Mouse (Mus musculus): ENCODE measurements around the gene Grifin.

Grifin gene

DNA sequence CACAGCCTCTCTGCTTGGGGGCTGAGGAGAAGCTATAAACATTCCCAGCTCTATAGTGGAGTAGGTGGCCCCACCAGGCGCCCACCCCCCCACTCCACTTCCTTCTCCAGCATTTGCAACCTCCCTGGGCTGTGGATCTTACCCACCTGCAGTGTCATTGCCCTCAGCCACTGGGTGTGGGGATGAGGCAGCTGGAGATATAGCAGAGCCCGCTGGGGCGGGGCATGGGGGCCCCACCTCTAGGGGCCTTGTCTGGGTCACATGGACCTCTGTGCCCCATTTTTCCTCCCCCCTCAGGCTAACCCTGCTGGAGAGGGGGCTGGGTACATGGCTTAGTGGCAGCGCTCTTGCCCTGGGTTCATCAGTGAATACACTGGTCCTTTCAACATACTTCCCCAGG, at the start of gene Grifin:
Grifin (minus strand) TSS at position 176 of the 400 bp plus-strand sequence.
- DNase-seq (ENCODE audit: low spot score), result no peak

GRCm38 (mm10) chr5:140614141-140614540, 49.3 kb upstream of the Grifin start:
- DNase-seq (ENCODE audit: low spot score), result no peak

GRCm38 (mm10) chr5:140612191-140612590, 47.3 kb upstream of the Grifin start:
- DNase-seq (ENCODE audit: low spot score), result no peak

DNA sequence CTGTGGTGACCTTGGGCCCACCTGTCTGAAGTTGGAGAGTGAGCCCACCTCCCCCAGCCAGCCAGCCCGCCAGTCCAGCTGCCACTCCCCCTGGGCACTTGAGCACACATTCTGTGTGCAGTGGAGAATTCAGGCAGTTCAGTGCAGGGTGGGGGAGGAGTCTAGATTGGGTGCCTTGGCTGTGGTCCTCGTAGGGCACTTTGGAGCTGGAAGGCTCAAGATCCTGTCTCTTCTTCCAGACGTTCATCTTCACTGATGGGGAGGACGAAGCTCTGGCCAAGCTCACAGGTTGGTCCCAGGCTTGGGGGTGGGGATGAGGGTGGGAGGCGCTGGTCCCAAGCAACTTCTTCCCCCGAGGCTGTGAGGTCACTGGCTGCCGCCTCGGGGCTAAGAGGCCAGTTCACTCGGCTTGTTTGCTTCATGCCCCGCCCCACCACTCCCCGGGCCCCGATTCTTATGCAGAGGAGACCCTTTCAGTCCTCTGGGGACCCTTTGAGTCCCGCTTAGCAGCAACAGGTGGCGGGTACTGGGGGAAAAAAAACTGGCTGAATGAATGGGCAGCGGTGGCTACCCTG, 46.8 kb upstream of the Grifin start:
- no peak for DNase-seq (ENCODE audit: low spot score)

- DNase-seq (ENCODE audit: low spot score), result no peak
Measured at GRCm38 (mm10) chr5:140611021-140611583, 46.2 kb upstream of the Grifin start.

GRCm38 (mm10) chr5:140610273-140611011, 45.6 kb upstream of the Grifin start:
- no peak for DNase-seq (ENCODE audit: low spot score)

DNA sequence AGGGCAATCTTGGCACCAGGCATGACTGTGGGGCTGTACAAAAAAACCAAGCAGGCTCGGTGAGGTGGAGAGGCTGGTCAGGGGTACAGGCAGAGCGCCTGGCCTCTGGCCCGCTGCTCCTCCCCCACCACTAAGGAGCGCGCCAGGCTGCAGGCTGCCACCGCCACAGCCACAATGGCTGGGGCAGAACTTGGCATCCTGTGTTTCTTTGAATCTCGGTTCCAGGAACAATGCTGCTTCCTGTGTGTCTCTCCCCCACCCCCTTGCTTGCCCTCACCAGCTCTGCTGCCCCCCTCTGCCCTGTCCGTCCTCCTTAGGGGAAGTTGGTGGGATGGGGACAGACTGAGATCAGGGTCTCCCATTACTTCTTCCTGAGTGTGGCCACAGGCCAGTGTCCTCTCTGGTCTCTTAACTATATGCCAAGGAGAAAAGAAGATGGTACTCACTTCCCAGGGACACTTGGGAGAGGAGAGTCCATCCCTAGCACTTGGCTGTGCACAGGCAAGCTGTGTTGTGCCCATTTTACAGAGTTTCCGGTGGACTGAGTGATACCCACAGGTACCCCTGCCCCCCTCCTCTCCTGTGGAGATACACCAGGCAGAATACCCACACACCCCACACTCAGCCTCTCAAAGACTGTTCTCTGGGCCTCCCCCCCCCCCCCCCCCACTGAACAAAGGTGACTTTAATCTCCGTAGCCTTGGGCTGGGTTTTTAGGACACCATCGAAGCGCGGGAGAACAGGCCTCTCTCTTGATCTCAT, 44.8 kb upstream of the Grifin start:
- DNase-seq (ENCODE audit: low spot score), result no peak

GRCm38 (mm10) chr5:140608634-140609015, 43.8 kb upstream of the Grifin start:
- DNase-seq (ENCODE audit: low spot score), result no peak

DNA sequence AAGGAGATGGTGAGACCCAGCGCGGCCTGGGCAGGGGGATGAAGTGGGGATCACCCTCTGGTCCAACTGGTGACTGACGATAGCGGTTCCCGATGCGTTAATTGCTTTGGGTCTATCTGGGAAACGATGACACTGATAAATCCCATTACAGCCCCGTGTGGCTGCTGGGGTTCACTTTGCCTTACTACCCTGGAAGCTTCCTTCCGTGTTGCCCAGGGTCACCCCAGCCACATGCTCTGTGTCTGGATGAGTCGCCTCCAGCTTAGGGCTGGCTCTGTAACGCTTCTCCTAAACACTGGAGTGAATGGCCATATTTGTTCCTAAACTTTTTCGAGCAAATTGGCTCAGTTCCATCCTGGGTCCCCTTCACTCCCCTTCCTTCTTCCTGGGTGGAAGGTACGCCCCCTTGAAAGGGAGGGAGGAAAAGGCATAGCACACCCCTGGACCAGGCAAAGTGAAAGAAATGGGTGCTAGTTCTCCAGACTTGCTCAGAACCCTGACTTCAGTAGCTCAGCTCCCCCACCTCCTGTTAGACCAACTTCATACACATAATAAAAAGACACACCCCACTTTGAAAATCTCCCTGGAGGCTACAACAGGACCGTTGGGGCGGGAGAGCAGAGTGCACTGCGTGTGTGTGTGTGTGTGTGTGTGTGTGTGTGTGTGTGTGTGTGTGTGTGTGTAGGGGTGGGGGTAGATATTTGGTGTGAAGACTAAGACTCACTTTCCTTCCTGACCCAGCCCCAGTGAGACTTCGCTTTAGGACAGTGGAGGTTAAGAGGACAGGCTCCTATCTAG, 43.2 kb upstream of the Grifin start:
- no peak for DNase-seq (ENCODE audit: low spot score)

DNA sequence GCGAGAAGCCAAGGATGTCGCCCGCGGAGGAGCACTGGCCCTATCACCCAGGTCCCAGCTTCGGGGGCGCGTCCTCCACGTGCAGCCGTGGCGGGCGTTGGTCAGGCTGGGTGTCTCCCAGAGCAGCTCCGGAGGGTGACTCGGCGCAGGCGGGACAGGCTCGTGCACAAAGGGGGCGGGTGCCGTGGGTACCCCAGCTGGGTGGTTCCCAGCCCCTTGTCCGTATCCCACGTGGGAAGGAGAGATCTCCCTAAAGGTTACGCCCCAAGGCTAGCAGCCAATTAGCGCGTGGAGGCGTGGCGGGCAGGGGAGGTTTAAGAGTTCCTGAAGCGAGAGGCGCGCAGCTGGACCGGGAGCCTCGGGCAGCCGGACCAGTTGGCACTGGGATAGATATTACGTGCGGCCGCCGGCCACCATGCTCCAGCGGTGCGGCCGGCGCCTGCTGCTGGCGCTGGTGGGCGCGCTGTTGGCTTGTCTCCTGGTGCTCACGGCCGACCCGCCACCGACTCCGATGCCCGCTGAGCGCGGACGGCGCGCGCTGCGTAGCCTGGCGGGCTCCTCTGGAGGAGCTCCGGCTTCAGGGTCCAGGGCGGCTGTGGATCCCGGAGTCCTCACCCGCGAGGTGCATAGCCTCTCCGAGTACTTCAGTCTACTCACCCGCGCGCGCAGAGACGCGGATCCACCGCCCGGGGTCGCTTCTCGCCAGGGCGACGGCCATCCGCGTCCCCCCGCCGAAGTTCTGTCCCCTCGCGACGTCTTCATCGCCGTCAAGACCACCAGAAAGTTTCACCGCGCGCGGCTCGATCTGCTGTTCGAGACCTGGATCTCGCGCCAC, 42.3 kb upstream of the Grifin start, which contains the start of gene Lfng:
Lfng (plus strand) TSS at position 320 of the 835 bp plus-strand sequence.
- peak; percentile 38 for DNase-seq (ENCODE audit: low spot score)

GRCm38 (mm10) chr5:140606386-140606785, 41.5 kb upstream of the Grifin start:
- no peak for DNase-seq (ENCODE audit: low spot score)

GRCm38 (mm10) chr5:140605228-140605627, 40.4 kb upstream of the Grifin start:
- no peak for DNase-seq (ENCODE audit: low spot score)

DNA sequence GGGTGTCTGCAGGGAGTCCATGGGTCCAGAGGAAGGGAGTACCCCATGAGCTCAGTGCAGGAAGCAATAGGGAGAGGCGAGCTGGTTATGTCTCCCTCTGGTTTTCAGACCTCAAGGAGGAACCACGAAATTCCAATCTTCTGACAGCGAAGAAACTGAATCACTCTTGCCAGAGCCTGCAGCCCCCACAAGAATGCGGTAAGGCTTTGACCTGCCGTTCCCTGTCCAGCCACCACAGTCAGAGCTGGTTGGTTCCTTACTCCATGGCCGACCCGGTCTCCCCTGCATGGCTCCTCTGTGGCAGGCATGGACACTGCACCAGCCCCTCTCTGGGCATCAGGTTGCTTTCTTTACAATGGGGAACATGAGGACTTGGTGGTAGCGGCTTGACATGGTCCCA, 39.5 kb upstream of the Grifin start:
- no peak for DNase-seq (ENCODE audit: low spot score)

- DNase-seq (ENCODE audit: low spot score), result no peak
Measured at GRCm38 (mm10) chr5:140602540-140602939, 37.7 kb upstream of the Grifin start.

DNA sequence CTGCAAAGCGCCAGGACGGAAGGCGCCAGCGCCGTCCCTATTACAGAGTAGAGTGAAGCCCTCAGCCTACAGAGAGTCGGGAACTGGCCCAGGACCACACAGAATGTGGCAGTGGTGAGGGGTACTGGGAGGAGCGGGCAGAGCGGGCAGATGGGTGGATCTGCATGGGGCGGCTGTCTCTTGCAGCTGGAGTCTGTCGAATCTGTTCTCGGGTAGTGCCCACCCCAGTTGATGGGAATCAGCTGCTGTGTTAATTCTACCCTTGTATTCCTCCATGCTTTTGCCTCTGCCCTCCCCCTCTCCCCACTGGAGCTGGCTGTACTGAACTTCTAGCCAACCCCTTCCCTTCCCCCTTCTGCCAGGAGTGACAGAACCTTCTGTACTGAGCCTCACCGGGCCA, 36.8 kb upstream of the Grifin start:
- no peak for DNase-seq (ENCODE audit: low spot score)

GRCm38 (mm10) chr5:140599939-140600338, 35.1 kb upstream of the Grifin start:
- no peak for DNase-seq (ENCODE audit: low spot score)

DNA sequence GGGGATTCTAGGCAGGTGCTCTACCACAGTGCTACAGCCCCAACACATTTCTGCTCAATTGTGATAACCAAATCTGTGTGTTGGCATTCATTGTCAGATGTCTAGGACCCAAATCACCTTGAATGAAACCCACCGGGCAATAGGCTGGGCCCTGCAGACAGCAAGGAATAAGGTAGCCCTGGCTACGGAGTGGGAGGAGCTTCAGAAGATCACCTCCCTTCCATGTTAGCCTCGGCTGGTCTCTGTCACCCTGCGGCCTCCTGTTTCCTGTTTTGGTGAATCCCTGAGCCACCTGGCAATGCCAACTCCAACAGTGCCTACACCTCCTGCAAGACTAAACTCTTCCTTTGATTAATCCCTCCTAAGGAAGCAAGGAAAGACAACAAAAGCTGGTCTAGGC, 32.9 kb upstream of the Grifin start:
- DNase-seq (ENCODE audit: low spot score), result no peak

DNA sequence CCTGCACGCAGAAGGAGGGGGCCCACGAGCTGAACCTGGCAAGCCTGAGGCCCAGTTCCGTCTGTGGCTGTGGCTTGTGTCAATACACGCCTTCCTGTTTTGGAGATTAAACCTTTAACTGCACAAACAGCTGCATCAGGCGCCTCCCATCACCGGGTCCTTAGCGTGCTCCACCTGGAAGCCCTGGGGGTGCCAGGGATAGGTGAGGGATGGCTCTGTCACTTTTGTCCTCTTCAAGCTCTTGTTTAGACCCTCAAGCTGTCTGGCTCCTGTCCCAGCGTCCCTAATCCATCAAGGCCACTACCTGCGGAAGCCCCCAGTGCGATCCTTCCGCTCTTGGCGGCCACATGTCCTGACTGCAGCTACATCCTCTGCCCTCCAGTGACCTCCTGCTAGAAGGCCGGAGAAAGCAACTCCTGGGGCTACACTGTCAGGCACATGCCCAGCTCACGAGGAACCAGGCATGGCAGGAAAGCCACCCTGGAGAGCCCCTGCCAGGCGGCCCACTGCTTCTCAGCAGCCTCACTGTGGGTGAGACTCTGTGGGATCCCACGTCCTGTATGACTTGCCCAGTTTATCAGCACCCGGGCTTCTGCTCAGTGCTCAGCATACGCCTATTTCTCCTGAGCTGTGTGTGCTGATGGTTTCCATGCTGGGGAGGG, 32.2 kb upstream of the Grifin start:
- DNase-seq (ENCODE audit: low spot score), result no peak

- no peak for DNase-seq (ENCODE audit: low spot score)
Measured at GRCm38 (mm10) chr5:140596426-140596825, 31.6 kb upstream of the Grifin start.

DNA sequence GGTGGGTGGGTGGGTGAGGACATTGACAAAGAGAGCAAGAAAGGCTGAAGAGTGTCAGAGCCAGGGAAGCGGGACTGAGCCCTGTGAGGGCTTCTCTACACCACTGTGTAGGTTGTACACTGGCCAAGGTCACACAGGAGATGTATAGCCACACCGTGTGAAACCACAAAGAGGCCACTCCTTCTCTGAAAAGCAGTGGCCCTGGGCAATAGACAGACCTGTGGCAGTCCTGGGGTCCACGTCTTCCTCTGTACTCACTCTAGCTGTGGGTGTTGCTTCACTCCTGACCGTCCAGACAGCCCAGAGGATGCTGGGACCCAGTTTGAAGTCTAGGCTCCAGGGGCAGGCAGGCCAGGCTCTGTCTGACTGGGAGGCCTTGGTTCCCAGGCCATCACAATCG, 30.0 kb upstream of the Grifin start:
- DNase-seq (ENCODE audit: low spot score), result no peak
